In the genomic region with DNA sequence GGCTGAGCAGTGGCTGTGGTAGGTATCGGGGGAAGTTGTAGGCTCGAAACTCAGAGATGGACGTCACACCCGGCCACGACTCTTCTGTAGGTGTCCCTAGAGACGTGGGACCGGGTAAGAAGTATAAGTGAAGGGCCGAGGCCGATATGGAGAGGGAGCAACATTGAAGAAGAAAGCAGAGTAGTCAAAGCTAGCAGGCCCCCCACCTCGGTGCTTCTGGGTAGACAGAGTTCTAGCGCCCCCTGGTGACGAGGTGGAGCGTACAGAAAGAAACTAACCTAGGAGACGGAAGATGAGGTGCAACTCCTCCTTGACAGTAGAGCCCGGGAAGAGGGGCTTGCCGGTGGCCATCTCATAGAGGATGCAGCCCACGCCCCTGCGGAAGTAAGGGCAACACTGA, we compare ENCODE assay signal across 8 mouse cellular contexts. TPM values are rescaled to one million over a fixed set of nuclear protein-coding genes. Genes with fewer than 3 reads are reported as not detected.
A peak's percentile ranks its signal among the peaks of the same experiment; 100 is the strongest.
DNase-seq lines count a peak whose midpoint lies in the region; ATAC-seq and TF ChIP-seq lines count a peak whose summit lies in the region.

No protein-coding gene starts in this region.

- H3K4me3 ChIP-seq in left cerebral cortex, adult 2 months, result no peak overlapping the region
- H3K4me3 ChIP-seq in bone marrow macrophage, adult 2 months (ENCODE audit: insufficient read depth, low read length), result no peak overlapping the region
- H3K4me3 ChIP-seq in embryonic facial prominence, embryonic 14.5 days (ENCODE audit: low read depth, low read length), result no peak overlapping the region
- H3K4me3 ChIP-seq in liver, embryonic 13.5 days (replicated peaks), result no peak overlapping the region

- intact Hi-C loops in left cerebral cortex, adult 2 months (cut with DNase I), result loop anchor here (1.0 to 5.0 kb wide), 4 partner anchors 69 to 179 kb away; no protein-coding TSS in a partner anchor
- intact Hi-C loops in heart, postnatal 14 days (cut with DNase I), result loop anchor here (1.0 to 5.0 kb wide), 4 partner anchors 49 to 179 kb away; partner anchors contain the start of gene Mfsd4a

- H3K4me2 ChIP-seq in embryonic facial prominence, embryonic 14.5 days (ENCODE audit: low read depth, low read length), result no peak overlapping the region
- H3K4me2 ChIP-seq in liver, embryonic 13.5 days, result no peak overlapping the region

- peak; percentile 72 to 83 for DNase-seq in left cerebral cortex, adult 2 months (ENCODE audit: extremely low spot score in 1 of 2, low spot score in 2 of 2)
- no peak for DNase-seq in left cerebral cortex, adult 11 months (ENCODE audit: low spot score)
- DNase-seq in embryonic facial prominence, embryonic 14.5 days (ENCODE audit: low spot score), result peak; percentile 69
- DNase-seq in heart, postnatal 14 days, result peak; percentile 79 to 83
- peak; percentile 42 for DNase-seq in liver, embryonic 13.5 days
- DNase-seq in retina, postnatal 1 day, result peak; percentile 78
- DNase-seq in thymus, postnatal 4 days, result peak; percentile 95

- no peak for TF ChIP-seq POLR2A in bone marrow macrophage, adult 2 months (IDR thresholded peaks at IDR 0.05; ENCODE audit: borderline replicate concordance, low read depth, low read length)

- H3K27ac ChIP-seq in left cerebral cortex, adult 2 months, result no peak overlapping the region
- H3K27ac ChIP-seq in bone marrow macrophage, adult 2 months (ENCODE audit: insufficient read depth, low read depth, low read length), result no peak overlapping the region
- no peak overlapping the region for H3K27ac ChIP-seq in embryonic facial prominence, embryonic 14.5 days (replicated peaks; ENCODE audit: low read depth, low read length)
- no peak overlapping the region for H3K27ac ChIP-seq in liver, embryonic 13.5 days

- WGBS in embryonic facial prominence, embryonic 14.5 days, result 29% methylated on average over 18 of the region's 18 CpGs
- 28% methylated on average over 18 of the region's 18 CpGs for WGBS in liver, embryonic 13.5 days (ENCODE audit: insufficient replicate concordance)

- peak; percentile 86 for TF ChIP-seq CTCF in left cerebral cortex, adult 2 months (IDR thresholded peaks at IDR 0.05)
- peak; percentile 92 for TF ChIP-seq CTCF in bone marrow macrophage, adult 2 months (IDR thresholded peaks at IDR 0.05; ENCODE audit: low read depth, low read length)

- no peaks in the 10 kb centered on the region for H3K4me1 ChIP-seq in bone marrow macrophage, adult 2 months (ENCODE audit: control insufficient read depth, insufficient read depth, low read length)
- H3K4me1 ChIP-seq in embryonic facial prominence, embryonic 14.5 days (ENCODE audit: control insufficient read depth, insufficient read depth, low read length), result no peaks in the 10 kb centered on the region
- H3K4me1 ChIP-seq in liver, embryonic 13.5 days (replicated peaks), result no peaks in the 10 kb centered on the region

- H3K9ac ChIP-seq in embryonic facial prominence, embryonic 14.5 days (ENCODE audit: low read depth, low read length), result no peak overlapping the region
- H3K9ac ChIP-seq in liver, embryonic 13.5 days, result no peak overlapping the region

- no peaks in the 10 kb centered on the region for H3K27me3 ChIP-seq in embryonic facial prominence, embryonic 14.5 days (replicated peaks; ENCODE audit: control insufficient read depth, insufficient read depth, low read length)
- no peaks in the 10 kb centered on the region for H3K27me3 ChIP-seq in liver, embryonic 13.5 days

- ATAC-seq in embryonic facial prominence, embryonic 14.5 days (ENCODE audit: low read depth), result no peak
- ATAC-seq in liver, embryonic 13.5 days (ENCODE audit: low read depth), result no peak

- H3K36me3 ChIP-seq in embryonic facial prominence, embryonic 14.5 days (ENCODE audit: control insufficient read depth, insufficient read depth, low read length), result no peaks in the 10 kb centered on the region
- no peaks in the 10 kb centered on the region for H3K36me3 ChIP-seq in liver, embryonic 13.5 days

- H3K9me3 ChIP-seq in embryonic facial prominence, embryonic 14.5 days (ENCODE audit: control insufficient read depth, low read length), result no peaks in the 10 kb centered on the region
- no peaks in the 10 kb centered on the region for H3K9me3 ChIP-seq in liver, embryonic 13.5 days (replicated peaks)

RNA-seq across cellular contexts. Expression of gene Cdk18, which starts 22.9 kb away (rescaled TPM):
- total RNA-seq in left cerebral cortex, adult 2 months (2021), result 10 to 100 TPM; 27.9 to 33.2 TPM
- polyA plus RNA-seq in bone marrow macrophage, adult 2 months (2012; ENCODE audit: insufficient read depth, insufficient read length, missing spikeins), result 56.1 and 65.3 TPM in 2 replicates
- 2.2 and 2.5 TPM in 2 replicates for polyA plus RNA-seq in embryonic facial prominence, embryonic 14.5 days (2014; fragmentation: Nextera tagmentation; extraction: Ambion mirVana)
- 10 to 100 TPM in 1 of 2 experiments, 1 to 10 TPM in 1; 9.9 to 12.5 TPM for total RNA-seq in heart, postnatal 14 days (2021)
- polyA plus RNA-seq in liver, embryonic 13.5 days (2015; fragmentation: Nextera tagmentation; extraction: Ambion mirVana), result 1.1 and 1.4 TPM in 2 replicates

RNA-seq across cellular contexts. Expression of gene Mfsd4a, which starts 48.7 kb away (rescaled TPM):
- 10 to 100 TPM; 80.0 to 85.2 TPM for total RNA-seq in left cerebral cortex, adult 2 months (2021)
- polyA plus RNA-seq in bone marrow macrophage, adult 2 months (2012; ENCODE audit: insufficient read depth, insufficient read length, missing spikeins), result not detected in 2 replicates
- polyA plus RNA-seq in embryonic facial prominence, embryonic 14.5 days (2014; fragmentation: Nextera tagmentation; extraction: Ambion mirVana), result 13.3 and 14.1 TPM in 2 replicates
- total RNA-seq in heart, postnatal 14 days (2021), result 1 to 10 TPM; 1.2 to 1.4 TPM
- 3.2 and 4.8 TPM in 2 replicates for polyA plus RNA-seq in liver, embryonic 13.5 days (2015; fragmentation: Nextera tagmentation; extraction: Ambion mirVana)

Comparison
In these comparisons a context has a peak if more than half of its experiments do, and no peak if none do; other contexts are left out.
1. RNA of gene Cdk18, which starts 22.9 kb away (polyA plus RNA-seq): 56.1 to 65.3 TPM in bone marrow macrophage, adult 2 months; 2.2 to 2.5 TPM in embryonic facial prominence, embryonic 14.5 days and 1.1 to 1.4 TPM in liver, embryonic 13.5 days; every median in the first group is over 10 times any median in the second.